Mouse (Mus musculus) intestine, postnatal 0 days (tissue): ENCODE measurements around the gene Usp36. TPM values are rescaled to one million over a fixed set of nuclear protein-coding genes. Genes with fewer than 3 reads are reported as not detected.
A peak's percentile ranks its signal among the peaks of the same experiment; 100 is the strongest.

Experiments
- ATAC-seq: fragments of 200-750 bp; cut with Nextera tagmentation; 2 replicates; pipeline ENCODE4 v1.8.0; 2017; ENCODE audit warnings: mild to moderate bottlenecking, moderate TSS enrichment, moderate library complexity
- H3K27ac ChIP-seq: fragments of 300-500 bp; sonication (generic); 2 replicates; pipeline ENCODE4 v1.5.1; 2014; ENCODE audit warnings: mild to moderate bottlenecking, low read depth, low read length, moderate library complexity
- H3K27me3 ChIP-seq: fragments of 300-500 bp; sonication (generic); replicated peaks from 2 replicates; pipeline ENCODE4 v1.6.1; 2014; ENCODE audit warnings: low read length, mixed read lengths; ENCODE audit not compliant: control insufficient read depth, insufficient read depth
- H3K36me3 ChIP-seq: fragments of 300-500 bp; sonication (generic); 2 replicates; pipeline ENCODE4 v1.6.1; 2014; ENCODE audit warnings: mild to moderate bottlenecking, moderate library complexity; ENCODE audit not compliant: control insufficient read depth, insufficient read depth
- H3K4me1 ChIP-seq: fragments of 300-500 bp; sonication (generic); replicated peaks from 2 replicates; pipeline ENCODE4 v1.6.1; 2014; ENCODE audit warnings: antibody characterized with exemption, low read length, mixed read lengths; ENCODE audit not compliant: control insufficient read depth, insufficient read depth
- H3K4me2 ChIP-seq: fragments of 300-500 bp; sonication (generic); replicated peaks from 2 replicates; pipeline ENCODE4 v1.6.1; 2014; ENCODE audit warnings: low read depth, mild to moderate bottlenecking, moderate library complexity
- H3K4me3 ChIP-seq: fragments of 300-500 bp; sonication (generic); 2 replicates; pipeline ENCODE4 v1.5.1; 2014; ENCODE audit warnings: low read depth, low read length
- H3K9ac ChIP-seq: fragments of 300-500 bp; sonication (generic); 2 replicates; pipeline ENCODE4 v1.6.1; 2014; ENCODE audit warnings: mild to moderate bottlenecking, low read depth, low read length
- H3K9me3 ChIP-seq: fragments of 300-500 bp; sonication (generic); 2 replicates; pipeline ENCODE4 v1.6.1; 2016; ENCODE audit warnings: mixed run types; ENCODE audit not compliant: control insufficient read depth
- CTCF ChIP-seq: sonication (generic); IDR thresholded peaks from 2 replicates; pipeline ENCODE4 v1.5.1; 2016; ENCODE audit warnings: low read depth, mild to moderate bottlenecking, control low read depth, antibody characterized with exemption, moderate library complexity
- WGBS: fragments of 180-500 bp; shearing (Covaris S2); extraction: QIAGEN DNeasy Blood & Tissue Kit; methylation state at CpG from one replicate; pipeline ENCODE4 v1.1.7; 2014; 5-methylcytosine and 5-hydroxymethylcytosine counted together
- polyA plus RNA-seq: library from polyadenylated mRNA; unstranded; fragments of >200 nt; fragmentation: Nextera tagmentation; extraction: Ambion mirVana; gene quantifications from 2 replicates; pipeline ENCODE4 v1.2.1, GENCODE M21; 2015

Gene Usp36
- polyA plus RNA-seq, 1 experiment from 2014 or later, result 6.0 TPM

- Histone ChIP-seq H3K27me3 (no peaks in the 10 kb centered on the region), H3K27ac (no peak overlapping the region), H3K4me3 (no peak overlapping the region), H3K9me3 (no peaks in the 10 kb centered on the region), H3K36me3 (peaks cover 95% of the 10 kb centered on the region), H3K4me1 (no peaks in the 10 kb centered on the region), H3K9ac (no peak overlapping the region), H3K4me2 (no peak overlapping the region)
- ATAC-seq, result no peak
- no peak for TF ChIP-seq CTCF
- 96% methylated on average over 9 of the region's 9 CpGs for WGBS
Observed at GRCm38 (mm10) chr11:118275092-118275491, 15.0 kb downstream of the Usp36 start.

- Histone ChIP-seq H3K9me3 (no peaks in the 10 kb centered on the region), H3K9ac (no peak overlapping the region), H3K4me1 (no peaks in the 10 kb centered on the region), H3K27ac (no peak overlapping the region), H3K36me3 (peaks cover 75% of the 10 kb centered on the region), H3K4me2 (no peak overlapping the region), H3K4me3 (no peak overlapping the region), H3K27me3 (no peaks in the 10 kb centered on the region)
- peak; percentile 45 for TF ChIP-seq CTCF
- 93% methylated on average over 3 of the region's 3 CpGs for WGBS
- no peak for ATAC-seq
Observed at GRCm38 (mm10) chr11:118269827-118270226, 20.2 kb downstream of the Usp36 start.

- 83% methylated on average over 7 of the region's 7 CpGs for WGBS
Observed at GRCm38 (mm10) chr11:118266666-118267046, 23.4 kb downstream of the Usp36 start.

GRCm38 (mm10) chr11:118266044-118266665 lies 23.9 kb downstream of the Usp36 start:
- H3K4me3 ChIP-seq, result no peak overlapping the region
- no peak overlapping the region for H3K4me2 ChIP-seq
- TF ChIP-seq CTCF, result no peak
- no peak for ATAC-seq
- H3K4me1 ChIP-seq, result no peaks in the 10 kb centered on the region
- H3K36me3 ChIP-seq, result peaks cover 77% of the 10 kb centered on the region
- no peak overlapping the region; the same call in 1 of the 2 replicates for H3K27ac ChIP-seq
- WGBS, result 82% methylated on average over 10 of the region's 10 CpGs
- H3K9ac ChIP-seq, result no peak overlapping the region
- H3K27me3 ChIP-seq, result no peaks in the 10 kb centered on the region
- H3K9me3 ChIP-seq, result no peaks in the 10 kb centered on the region

More at GRCm38 (mm10) chr11:118266666-118267046, 23.4 kb downstream of the Usp36 start:
- Histone ChIP-seq H3K36me3 (peaks cover 77% of the 10 kb centered on the region), H3K27ac (no peak overlapping the region), H3K9ac (no peak overlapping the region), H3K9me3 (no peaks in the 10 kb centered on the region), H3K4me3 (no peak overlapping the region), H3K27me3 (no peaks in the 10 kb centered on the region), H3K4me2 (no peak overlapping the region), H3K4me1 (no peaks in the 10 kb centered on the region)
- TF ChIP-seq CTCF, result peak; percentile 39; the same call in 1 of the 2 replicates
- ATAC-seq, result no peak

- no peak overlapping the region; the same call in 1 of the 2 replicates for H3K27ac ChIP-seq
- no peak overlapping the region for H3K4me2 ChIP-seq
- peak; percentile 88 for ATAC-seq
- no peaks in the 10 kb centered on the region for H3K27me3 ChIP-seq
- H3K36me3 ChIP-seq, result peaks cover 79% of the 10 kb centered on the region
- H3K9me3 ChIP-seq, result no peaks in the 10 kb centered on the region
- no peak overlapping the region for H3K9ac ChIP-seq
- WGBS, result 49% methylated on average over 11 of the region's 11 CpGs
- TF ChIP-seq CTCF, result no peak
- no peaks in the 10 kb centered on the region for H3K4me1 ChIP-seq
- H3K4me3 ChIP-seq, result no peak overlapping the region
Observed at GRCm38 (mm10) chr11:118265621-118266020, 24.4 kb downstream of the Usp36 start.

- 92% methylated on average over 5 of the region's 5 CpGs for WGBS
- no peak for ATAC-seq
- Histone ChIP-seq H3K36me3 (peaks cover 80% of the 10 kb centered on the region), H3K27me3 (no peaks in the 10 kb centered on the region), H3K9ac (no peak overlapping the region), H3K9me3 (no peaks in the 10 kb centered on the region), H3K4me1 (no peaks in the 10 kb centered on the region), H3K27ac (no peak overlapping the region), H3K4me3 (no peak overlapping the region), H3K4me2 (no peak overlapping the region)
- no peak for TF ChIP-seq CTCF
Observed at GRCm38 (mm10) chr11:118263146-118263545, 26.9 kb downstream of the Usp36 start.
